Mouse (Mus musculus): ENCODE measurements around the gene 1600015I10Rik.
"Not testable (repeated sequence)": the region's sequence is repeated elsewhere in the genome, so short reads cannot be mapped to it uniquely, and the experiment has no call there.

The 1600015I10Rik gene

DNA sequence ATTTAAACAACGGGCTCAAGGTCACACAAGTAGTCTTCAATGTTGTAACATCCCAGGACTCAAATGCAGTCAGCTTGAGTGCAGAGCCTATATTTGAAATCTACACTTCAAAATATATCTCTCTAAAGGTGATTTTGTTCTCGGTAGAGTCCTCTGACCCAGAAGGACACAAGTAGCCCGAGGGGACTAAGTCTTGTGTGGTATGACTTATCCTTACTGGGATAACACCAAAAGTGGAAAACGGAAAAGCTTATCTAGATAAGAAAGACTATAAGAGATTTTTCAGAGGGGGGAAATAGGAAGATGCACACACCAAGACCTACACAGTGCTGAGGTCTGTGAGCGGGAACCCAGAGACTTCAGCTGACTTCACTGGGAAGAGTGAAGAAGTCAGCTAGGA lies at the start of gene 1600015I10Rik:
TSS of gene 1600015I10Rik (plus strand) at position 301 of the 400 bp plus-strand sequence.
- no peak for DNase-seq (ENCODE audit: low spot score in 2 of 2)

DNA sequence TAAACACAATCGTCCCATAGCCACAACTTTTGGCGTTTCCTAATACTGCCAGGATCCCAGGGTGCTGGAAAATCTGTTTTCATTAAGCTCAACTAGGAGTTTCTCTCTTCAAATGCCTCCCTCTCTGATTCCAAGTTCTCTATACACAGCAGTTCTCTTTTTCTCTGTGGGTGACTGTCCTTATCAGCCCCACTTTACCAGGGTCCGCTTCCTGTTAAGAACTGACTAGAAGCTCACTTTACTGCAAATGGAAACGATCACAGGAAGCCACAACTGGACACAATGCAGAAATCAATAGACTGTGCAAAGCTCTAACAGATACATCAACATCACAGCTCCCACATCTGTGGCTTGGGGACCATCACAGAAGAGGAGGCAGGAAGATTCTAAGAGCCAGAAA lies 35.5 kb upstream of the 1600015I10Rik start:
- DNase-seq (ENCODE audit: low spot score in 2 of 2), result no peak

DNA sequence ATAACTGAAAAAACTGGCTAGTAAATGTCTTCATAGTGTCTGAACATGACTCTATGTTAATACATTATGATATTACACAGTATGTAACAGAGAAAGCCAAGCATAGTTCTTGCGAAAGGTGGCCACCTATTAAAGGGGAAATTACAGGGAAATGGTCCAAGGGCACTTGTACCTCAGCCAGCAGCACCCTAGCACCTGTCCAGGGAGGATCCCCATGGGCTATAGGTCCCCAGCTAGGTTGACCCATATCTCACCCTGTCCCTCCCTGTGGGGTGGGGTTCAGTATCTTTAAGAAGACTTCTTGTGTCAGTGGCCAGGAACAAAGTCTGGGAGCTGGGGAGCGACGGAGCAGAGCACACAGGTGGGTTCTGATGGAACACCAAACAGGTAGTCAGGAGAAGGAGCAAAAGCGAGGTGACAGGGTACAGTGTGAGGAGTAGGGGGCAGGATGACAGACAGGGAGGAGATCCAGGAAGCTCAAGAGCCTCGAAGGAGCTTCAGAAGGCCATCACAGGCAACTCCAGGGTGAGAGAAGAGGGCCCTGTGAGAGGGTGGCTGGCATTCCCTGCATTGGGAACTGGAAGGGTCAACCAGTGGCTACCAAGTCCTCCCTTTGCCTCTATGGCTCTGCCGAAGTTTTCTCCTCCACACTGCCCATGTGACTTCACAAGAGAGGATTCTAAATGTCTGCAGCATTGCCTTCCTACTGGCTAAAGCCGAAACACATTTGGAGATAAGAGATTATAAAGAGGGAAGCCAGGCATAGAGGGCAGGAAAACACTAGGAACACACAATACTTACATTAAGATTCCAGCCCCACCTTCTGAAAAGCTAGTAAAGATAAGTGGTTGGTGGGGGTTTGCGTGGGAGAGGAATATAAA lies 34.5 kb upstream of the 1600015I10Rik start:
- no peak for DNase-seq (ENCODE audit: low spot score in 2 of 2)

DNA sequence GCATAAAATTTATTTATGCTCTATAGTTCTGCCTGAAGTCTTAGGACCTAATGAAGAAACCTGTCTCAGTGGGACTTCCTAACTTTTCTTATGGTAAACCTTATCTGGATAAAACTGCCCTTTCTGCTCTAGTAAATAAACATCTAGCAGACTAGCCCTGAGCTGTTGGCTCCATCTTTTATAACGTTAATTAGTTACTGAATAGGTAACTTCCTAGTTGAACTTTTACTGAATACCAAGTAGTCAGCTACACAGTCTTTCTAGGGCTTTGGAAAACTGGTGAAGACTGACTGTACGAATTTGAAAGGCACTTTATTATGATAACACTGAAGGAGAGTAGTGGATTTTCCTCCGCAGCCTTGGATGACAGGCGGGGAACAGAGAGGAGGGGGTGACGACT lies 33.8 kb upstream of the 1600015I10Rik start:
- no peak for DNase-seq (ENCODE audit: low spot score in 2 of 2)

DNA sequence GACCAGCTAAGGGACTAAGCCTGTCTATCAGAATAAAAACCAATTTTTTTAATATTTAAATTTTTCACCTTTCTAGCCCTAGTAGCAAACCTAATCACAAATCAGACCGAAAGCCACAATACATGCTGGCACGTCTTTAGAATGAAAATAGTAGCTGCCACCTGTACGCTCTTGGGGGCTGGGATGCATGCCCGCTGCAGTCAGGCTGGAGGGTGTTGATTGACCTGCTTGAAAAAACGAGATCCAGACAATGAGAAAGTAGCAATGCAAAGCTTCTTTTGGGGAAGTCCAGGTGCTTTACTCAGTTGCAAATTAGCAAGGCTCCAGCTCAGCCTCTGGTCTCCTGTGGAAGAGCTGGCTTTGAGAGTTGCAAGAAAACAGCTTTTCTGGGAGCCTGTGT lies 32.7 kb upstream of the 1600015I10Rik start:
- no peak for DNase-seq (ENCODE audit: low spot score in 2 of 2)

DNA sequence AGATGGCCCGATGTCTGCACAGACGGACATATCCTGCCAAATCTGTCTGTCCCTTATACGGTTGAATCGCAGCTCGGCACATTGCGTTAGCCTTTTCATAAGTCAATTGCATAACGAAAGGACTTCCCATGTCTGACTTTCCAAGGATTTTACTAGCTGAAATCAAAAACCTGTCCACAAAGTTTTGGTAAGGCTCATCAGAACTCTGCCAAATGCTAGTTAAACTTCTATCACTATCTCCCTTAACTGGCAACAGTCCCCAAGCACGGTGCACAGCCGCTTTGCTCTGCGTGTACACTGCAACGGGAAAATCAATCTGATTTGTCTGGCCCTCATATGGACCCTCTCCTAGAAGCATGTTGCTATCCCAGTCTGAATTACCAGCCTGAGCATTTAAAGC lies 28.4 kb upstream of the 1600015I10Rik start:
- DNase-seq (ENCODE audit: low spot score in 2 of 2), result not testable (repeated sequence)

DNA sequence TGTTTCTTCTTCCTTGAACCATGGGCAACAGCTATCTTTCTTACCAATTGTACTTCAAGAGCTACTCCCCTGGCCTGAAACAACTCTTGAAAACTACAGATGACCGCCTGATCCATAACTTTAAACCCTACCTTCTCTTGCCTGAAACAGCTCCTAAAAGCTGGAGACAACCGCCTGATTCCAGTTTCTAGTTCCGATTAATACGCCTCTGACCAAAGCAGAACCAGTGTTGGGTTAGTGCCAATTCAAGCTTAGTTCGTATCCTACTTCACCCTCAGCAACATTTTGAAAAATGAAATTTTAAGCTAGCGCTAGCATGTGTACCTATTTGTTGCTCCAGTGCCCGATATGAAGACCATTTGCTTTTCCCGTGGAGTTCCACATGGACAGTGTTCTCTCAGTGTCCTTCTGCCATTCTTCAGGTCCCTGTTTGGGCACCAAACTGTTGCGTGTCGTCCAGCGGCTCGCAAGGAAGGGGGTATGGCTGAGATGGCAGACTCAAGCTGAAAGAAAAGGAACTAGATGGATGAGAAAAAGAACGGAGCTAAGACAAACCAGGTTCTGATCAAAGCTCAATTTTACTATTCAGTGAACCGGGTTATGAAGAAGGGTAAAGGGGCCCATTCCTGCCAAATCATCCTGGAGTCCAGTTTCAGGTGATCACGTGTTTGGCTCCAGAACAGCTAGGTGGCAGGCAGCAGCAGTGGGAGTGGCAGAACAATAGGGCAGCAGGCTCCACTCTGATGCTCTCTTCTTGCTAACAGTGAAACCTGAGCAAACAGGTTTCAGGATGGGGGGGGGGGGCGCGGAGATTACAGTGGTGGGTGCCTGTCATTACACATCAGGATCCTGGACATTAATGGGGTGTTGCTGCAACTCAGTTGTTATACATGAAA lies 26.9 kb upstream of the 1600015I10Rik start:
- no peak for DNase-seq (ENCODE audit: low spot score in 2 of 2)

DNA sequence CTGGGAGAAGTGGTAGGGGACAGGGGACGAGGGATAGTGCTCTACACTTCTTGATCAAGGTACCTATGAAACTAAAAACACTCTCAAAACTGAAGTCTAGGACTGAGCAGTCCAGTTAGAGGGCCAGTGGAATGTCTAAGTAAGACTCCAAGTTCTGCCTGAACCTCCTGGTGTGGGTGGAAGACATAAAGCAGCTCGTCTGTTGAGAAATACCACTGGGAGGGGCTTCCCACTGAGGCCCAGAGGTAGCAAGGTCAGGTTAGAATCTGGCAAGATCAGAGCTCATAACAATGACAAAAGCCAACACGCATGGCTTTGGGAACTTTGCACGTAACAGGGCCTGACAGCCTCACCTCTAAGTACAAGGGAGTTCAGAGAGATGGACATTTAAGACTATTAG lies 26.3 kb upstream of the 1600015I10Rik start:
- DNase-seq (ENCODE audit: low spot score in 2 of 2), result no peak

DNA sequence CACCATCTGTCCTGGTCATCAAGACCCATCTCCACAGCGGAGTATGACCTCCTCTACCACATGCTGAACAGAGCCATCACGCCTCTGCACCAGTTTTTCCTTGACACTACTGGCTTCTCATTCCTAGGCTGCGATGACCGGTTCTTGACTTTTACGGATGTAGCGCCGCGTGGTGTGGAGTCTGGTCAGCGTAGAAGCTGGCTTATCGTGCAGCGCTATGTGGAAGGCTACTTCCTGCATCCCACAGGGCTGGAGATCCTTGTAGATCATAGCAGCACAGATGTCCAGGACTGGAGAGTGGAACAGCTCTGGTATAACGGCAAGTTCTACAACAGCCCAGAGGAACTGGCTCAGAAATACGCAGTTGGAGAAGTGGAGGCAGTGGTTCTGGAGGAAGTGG lies 24.1 kb upstream of the 1600015I10Rik start:
- no peak for DNase-seq (ENCODE audit: low spot score in 2 of 2)

DNA sequence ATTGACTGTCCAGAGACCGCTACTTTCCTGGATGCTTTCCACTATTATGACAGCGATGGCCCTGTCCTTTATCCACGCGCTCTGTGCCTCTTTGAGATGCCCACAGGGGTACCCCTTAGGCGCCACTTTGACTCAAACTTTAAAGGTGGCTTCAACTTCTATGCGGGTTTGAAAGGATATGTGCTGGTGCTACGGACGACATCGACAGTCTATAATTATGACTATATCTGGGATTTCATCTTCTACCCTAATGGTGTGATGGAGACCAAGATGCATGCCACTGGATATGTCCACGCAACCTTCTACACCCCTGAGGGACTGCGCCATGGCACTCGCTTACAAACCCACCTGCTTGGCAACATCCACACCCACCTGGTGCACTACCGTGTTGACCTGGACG lies 23.3 kb upstream of the 1600015I10Rik start:
- no peak for DNase-seq (ENCODE audit: low spot score in 2 of 2)

DNA sequence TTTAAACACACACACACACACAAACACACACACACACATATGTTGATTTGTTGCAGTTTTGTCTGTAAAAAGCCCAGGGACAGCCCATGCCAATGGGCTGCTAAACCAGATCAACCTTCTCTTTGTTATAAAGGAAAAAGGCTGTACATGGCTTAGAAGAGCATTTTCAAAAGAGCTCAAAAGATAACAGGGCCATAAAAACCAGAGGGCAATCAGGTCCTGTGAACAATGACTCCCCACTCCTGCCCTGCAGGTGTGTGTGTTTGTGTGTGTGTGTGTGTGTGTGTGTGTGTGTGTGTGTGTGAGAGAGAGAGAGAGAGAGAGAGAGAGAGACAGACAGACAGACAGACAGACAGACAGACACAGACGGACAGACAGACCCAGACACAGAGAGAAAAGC lies 20.5 kb upstream of the 1600015I10Rik start:
- no peak for DNase-seq (ENCODE audit: low spot score in 2 of 2)

DNA sequence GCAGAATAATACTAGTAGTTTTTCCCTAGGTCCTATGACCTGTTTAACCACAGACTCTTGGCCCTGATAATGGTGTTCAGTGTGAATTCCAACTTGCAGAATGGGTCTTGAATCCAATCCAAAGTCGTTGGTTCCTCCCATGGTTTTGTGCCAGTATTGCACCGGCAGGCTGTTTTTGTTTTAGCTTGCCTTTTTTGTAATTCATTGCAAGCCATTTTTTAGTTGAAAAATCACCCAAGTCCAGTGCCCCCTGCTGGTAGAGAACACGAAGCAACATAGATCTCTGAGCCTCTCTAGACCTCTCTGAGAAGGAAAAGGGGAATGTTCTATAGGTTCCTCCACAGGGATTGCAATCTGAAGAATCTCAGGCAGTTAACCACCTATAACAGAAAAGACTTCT lies 17.7 kb upstream of the 1600015I10Rik start:
- peak; percentile 19 to 40 for DNase-seq (ENCODE audit: low spot score in 2 of 2)

DNA sequence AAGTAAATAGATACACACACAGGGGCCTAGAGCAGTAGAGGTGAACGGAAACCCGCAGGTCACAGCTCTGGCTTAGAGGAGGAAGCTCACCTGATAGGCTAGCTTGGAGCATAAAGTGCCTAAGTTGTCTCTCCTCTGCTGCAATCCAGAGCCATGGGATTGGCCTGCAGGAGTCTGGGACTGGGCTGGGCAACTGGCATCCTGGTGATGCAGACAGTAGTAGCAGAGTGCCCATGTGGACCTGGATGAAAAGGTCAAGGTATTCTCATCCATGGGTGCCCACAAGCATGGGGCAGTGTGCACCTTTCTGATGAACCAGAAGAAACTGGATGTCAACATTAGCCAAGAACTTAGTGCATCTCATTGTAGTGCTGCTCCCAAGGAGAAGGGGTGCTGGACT lies 16.1 kb upstream of the 1600015I10Rik start:
- no peak for DNase-seq (ENCODE audit: low spot score in 2 of 2)

DNA sequence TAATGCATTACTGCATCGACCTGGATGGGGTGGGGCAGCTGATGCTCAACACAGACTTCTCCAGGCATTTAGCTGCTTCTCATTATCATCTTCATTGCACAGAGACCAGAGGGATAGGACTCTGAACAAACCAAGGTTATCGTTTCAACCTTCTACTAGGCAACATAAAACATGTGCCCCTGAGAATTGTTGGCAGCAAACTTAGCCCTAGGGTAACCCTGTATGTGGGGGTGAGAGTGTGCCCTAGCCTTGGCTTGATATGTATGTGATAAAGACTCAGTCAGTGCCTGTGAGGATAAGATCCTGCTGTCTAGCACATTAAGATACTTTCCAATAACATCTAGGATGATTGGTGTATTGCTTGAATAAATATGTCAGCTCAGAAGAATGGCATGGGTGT lies 19.9 kb downstream of the 1600015I10Rik start:
- no peak for DNase-seq (ENCODE audit: low spot score in 2 of 2)

DNA sequence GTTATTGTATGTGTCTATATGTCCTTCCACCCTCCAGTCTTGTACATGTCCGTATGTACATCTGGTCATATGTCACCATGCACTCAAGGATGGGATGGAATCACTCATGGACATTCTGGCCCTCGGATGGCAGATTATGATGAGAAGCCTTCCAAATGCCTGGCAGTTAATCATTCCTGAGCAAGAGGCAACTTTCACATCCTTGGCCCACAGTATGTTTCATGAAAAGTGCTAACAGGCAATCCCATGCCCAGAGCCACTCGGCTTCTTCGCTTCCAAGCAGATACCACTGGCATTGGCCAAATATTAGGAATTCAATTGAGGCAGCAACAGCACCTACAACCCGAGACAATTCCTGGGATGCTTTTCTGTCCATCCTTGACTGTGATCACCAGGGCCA lies 21.0 kb downstream of the 1600015I10Rik start:
- DNase-seq (ENCODE audit: low spot score in 2 of 2), result no peak

DNA sequence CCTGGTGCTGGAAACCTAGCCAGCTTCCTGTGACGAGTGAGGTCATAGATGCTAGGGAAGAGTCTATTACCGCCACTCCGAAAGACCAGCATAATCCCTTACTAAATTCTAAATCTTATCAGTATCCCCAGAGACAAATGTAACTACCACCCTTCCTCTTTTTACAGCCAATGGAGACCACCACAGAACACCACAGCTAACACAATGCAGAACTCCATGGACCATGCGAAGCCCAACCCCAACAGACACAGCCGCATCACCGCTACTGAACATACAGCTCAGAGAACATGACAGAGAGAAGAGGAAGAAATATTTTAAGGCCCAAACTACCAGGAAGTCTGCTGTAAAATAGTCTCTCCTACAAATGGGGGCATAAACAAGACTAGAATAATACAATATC lies 21.9 kb downstream of the 1600015I10Rik start:
- DNase-seq (ENCODE audit: low spot score in 2 of 2), result no peak

DNA sequence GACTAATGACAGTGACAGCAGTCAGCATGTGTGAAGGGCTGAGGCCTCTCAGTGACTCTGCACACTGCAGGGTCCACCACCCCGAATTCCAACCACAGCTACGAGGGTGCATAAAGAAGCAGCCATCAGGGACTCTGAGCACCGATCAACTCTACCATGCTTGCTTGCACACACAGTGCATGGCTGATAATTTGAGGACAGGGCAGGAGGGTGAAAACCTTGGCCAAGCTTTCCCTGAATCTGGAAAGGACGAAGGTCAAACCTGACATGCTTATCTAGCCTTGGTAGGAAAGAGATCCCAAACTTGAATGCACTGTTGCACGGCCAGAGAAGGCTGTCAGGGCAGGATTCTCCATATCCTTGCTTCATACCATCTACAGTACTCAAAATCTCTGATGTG lies 23.5 kb downstream of the 1600015I10Rik start:
- DNase-seq (ENCODE audit: low spot score in 2 of 2), result no peak

DNA sequence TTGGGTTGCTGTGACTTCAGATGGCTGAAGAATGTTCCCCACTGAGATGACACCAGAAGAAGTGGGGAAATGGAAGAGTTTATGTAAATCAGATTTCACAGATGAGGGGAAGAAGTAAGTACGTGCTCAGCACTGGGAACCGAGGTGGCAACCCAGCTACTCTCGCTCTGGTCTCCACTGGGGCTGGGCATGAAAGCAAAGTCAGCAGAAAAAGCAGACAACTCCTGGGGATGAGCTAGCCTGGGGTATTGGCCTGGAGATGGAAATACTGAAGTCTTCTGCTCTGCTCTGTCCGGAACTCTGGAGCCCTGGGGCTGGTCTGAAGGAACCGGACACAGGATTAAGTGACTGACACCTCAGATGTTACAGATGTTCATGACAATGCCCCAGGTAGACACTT lies 24.5 kb downstream of the 1600015I10Rik start:
- DNase-seq (ENCODE audit: low spot score in 2 of 2), result no peak

DNA sequence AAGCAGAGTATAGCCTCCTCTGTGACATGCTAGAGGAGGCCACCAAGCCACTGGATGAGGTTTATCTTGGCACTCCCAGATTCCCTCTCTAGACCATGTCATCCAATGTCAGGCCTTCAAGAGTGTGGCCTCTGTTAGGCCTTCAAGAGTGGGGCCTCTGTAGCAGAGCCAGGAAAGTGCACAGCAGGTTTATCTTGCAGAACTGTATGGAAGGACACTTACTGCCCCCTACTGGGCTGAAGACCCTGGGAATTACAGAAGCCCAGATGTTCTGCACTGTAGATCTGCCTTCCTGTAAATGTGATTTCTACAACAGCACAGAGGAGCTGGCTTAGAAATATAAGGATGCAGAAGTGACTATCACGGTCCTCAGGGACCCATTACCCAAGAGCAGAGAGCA lies 25.3 kb downstream of the 1600015I10Rik start:
- DNase-seq (ENCODE audit: low spot score in 2 of 2), result peak in 1 of 2 experiments; percentile 7

DNA sequence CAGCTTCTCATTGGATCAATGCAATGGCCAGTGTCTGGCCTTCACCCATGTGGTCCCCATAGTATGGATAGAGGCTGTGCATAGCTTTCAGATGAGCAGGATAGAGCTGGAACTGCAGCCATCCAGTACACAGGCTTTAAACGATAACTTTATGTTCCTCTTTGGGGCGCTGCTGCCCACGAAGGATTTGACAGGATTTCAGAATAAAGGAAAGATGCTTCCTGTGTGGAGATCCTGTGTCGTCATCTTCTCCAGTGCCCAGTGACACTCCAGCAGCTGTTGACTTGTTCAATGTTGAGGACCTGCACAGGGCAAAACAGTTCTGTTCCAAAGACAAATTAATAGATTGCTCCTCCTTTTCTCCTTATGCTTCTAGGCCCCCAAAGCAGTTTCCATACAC lies 27.1 kb downstream of the 1600015I10Rik start:
- no peak for DNase-seq (ENCODE audit: low spot score in 2 of 2)

DNA sequence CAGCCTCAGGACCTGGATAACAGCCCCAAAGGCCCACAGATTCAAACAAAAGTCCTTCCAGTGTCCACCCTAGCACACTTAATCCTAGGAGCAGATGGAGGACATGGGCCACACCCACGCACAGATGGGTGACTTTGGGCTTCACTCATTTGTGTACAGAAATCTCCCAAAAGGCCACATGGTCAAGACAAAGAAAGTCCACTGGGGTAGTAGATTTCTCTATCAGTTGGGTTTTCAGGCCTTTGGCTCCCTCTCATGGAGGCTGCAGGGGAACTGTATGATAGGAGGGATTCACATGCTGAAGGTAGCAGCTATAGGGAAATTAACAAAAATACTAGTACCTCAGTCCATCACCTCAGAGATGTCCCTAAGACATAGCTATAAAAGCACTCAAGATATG lies 28.4 kb downstream of the 1600015I10Rik start:
- DNase-seq (ENCODE audit: low spot score in 2 of 2), result no peak

DNA sequence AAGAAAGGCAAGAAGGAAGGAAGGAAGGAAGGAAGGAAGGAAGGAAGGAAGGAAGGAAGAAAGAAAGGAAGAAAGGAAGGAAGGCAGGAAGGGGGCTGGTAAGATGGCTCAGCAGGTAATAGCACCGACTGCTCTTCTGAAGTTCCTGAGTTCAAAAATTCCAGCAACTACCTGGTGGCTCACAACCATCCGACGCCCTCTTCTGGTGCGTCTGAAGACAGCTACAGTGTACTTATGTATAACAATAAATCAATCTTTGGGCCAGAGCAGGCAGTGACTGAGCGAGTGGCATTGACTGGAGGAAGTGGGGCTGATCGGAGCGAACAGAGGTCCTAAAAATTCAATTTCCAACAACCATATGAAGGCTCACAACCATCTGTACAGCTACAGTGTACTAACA lies 29.5 kb downstream of the 1600015I10Rik start:
- not testable (repeated sequence) for DNase-seq (ENCODE audit: low spot score in 2 of 2)

DNA sequence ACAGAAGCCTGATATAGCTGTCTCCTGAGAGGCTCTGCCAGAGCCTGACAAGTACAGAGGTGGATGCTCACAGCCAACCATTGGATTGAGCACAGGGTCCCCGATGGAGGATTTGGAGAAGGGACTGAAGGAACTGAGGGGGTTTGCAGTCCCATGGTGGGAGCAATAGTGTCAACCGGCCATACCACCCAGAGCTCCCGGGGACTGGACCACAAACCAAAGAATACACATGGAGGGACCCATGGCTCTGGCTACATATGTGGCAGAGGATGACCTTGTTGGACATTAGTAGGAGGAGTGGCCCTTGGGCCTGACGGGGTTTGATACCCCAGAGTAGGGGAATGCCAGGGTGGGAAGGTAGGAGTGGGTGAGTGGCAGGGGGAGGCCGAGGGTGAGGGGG lies 37.0 kb downstream of the 1600015I10Rik start:
- DNase-seq (ENCODE audit: low spot score in 2 of 2), result not testable (repeated sequence)
